Mouse (Mus musculus) lung, postnatal 0 days (tissue): ENCODE data around the gene Bpifa5.

Source experiments
- CTCF ChIP-seq: IDR thresholded peaks from 2 replicates; pipeline ENCODE4 v1.5.1; 2016; ENCODE audit warnings: antibody characterized with exemption, mild to moderate bottlenecking
- EP300 ChIP-seq: IDR thresholded peaks from 2 replicates; pipeline ENCODE4 v1.6.1; 2016; ENCODE audit warnings: antibody characterized with exemption, mild to moderate bottlenecking, control low read depth

- TF ChIP-seq CTCF: no peak
- 0 out of 2 replicates have a peak, but pooled peaks have one; percentile 12 for TF ChIP-seq EP300
Observed at GRCm38 (mm10) chr2:154117381-154117780, 45.0 kb upstream of the Bpifa5 start.
